Mouse (Mus musculus) thymus, postnatal 10 days (tissue): ENCODE data around the gene Kcnip1.

ENCODE experiments used
- DNase-seq, 2 experiments: peaks; one replicate each; pipeline ENCODE4 v3.0.0; 2021; ENCODE audit warnings: low spot score in 2 of 2

Gene Kcnip1

GRCm38 (mm10) chr11:33992938-33993337 lies at the start of gene Kcnip1:
Gene Kcnip1, minus strand, starts transcription at chr11:33993152.
- DNase-seq = no peak

- DNase-seq = no peak
Observed at GRCm38 (mm10) chr11:34040061-34040460, 47.1 kb upstream of the Kcnip1 start.

- no peak for DNase-seq
Observed at GRCm38 (mm10) chr11:34035909-34036658, 43.1 kb upstream of the Kcnip1 start.

GRCm38 (mm10) chr11:34034794-34035193 lies 41.8 kb upstream of the Kcnip1 start:
- no peak for DNase-seq

GRCm38 (mm10) chr11:34034008-34034505 lies 41.1 kb upstream of the Kcnip1 start:
- DNase-seq = no peak

GRCm38 (mm10) chr11:34031015-34031805 lies 38.3 kb upstream of the Kcnip1 start:
- DNase-seq = peak; percentile 61 to 68

GRCm38 (mm10) chr11:34029658-34030057 lies 36.7 kb upstream of the Kcnip1 start:
- no peak for DNase-seq

- DNase-seq = no peak
Observed at GRCm38 (mm10) chr11:34025091-34025490, 32.1 kb upstream of the Kcnip1 start.

- DNase-seq = no peak
Observed at GRCm38 (mm10) chr11:34012007-34012652, 19.2 kb upstream of the Kcnip1 start.

GRCm38 (mm10) chr11:34010859-34011172 lies 17.9 kb upstream of the Kcnip1 start:
- peak in 1 of 2 experiments; percentile 30 for DNase-seq

- DNase-seq = peak in 1 of 2 experiments; percentile 20
Observed at GRCm38 (mm10) chr11:34010133-34010858, 17.3 kb upstream of the Kcnip1 start.

GRCm38 (mm10) chr11:34009316-34010087 lies 16.6 kb upstream of the Kcnip1 start:
- DNase-seq = peak; percentile 36 to 40

- peak; percentile 80 to 86 for DNase-seq
Observed at GRCm38 (mm10) chr11:34008702-34009101, 15.8 kb upstream of the Kcnip1 start.

GRCm38 (mm10) chr11:34008214-34008613 lies 15.3 kb upstream of the Kcnip1 start:
- DNase-seq = peak; percentile 57 to 61

- DNase-seq = no peak
Observed at GRCm38 (mm10) chr11:34007616-34008015, 14.7 kb upstream of the Kcnip1 start.

GRCm38 (mm10) chr11:34002593-34002965 lies 9.6 kb upstream of the Kcnip1 start:
- no peak for DNase-seq

- peak; percentile 61 to 77 for DNase-seq
Observed at GRCm38 (mm10) chr11:34001938-34002592, 9.1 kb upstream of the Kcnip1 start.

GRCm38 (mm10) chr11:34000416-34000815 lies 7.5 kb upstream of the Kcnip1 start:
- DNase-seq = no peak

GRCm38 (mm10) chr11:33998244-33998643 lies 5.3 kb upstream of the Kcnip1 start:
- no peak for DNase-seq

- no peak for DNase-seq
Observed at GRCm38 (mm10) chr11:33993496-33993895, 544 bp upstream of the Kcnip1 start.
